Mouse (Mus musculus) stomach, postnatal 0 days (tissue): ENCODE data around the gene Hoxa5. TPM values are rescaled to one million over a fixed set of nuclear protein-coding genes. Genes with fewer than 3 reads are reported as not detected.

Source experiments
- ATAC-seq: fragments of 200-750 bp; cut with Nextera tagmentation; 2 replicates; pipeline ENCODE4 v1.8.0; 2017; ENCODE audit not compliant: low FRiP score, low TSS enrichment
- DNase-seq: peaks from one replicate; pipeline ENCODE4 v3.0.0-alpha.2; 2016; ENCODE audit warnings: low spot score
- H3K27ac ChIP-seq: fragments of 300-500 bp; sonication (generic); replicated peaks from 2 replicates; pipeline ENCODE4 v1.5.1; 2014; ENCODE audit warnings: mild to moderate bottlenecking, control low read depth
- H3K27me3 ChIP-seq: fragments of 300-500 bp; sonication (generic); 2 replicates; pipeline ENCODE4 v1.6.1; 2014; ENCODE audit warnings: low read length; ENCODE audit not compliant: control insufficient read depth, insufficient read depth
- H3K36me3 ChIP-seq: fragments of 300-500 bp; sonication (generic); 2 replicates; pipeline ENCODE4 v1.6.1; 2014; ENCODE audit warnings: low read length, mixed read lengths; ENCODE audit not compliant: control insufficient read depth, insufficient read depth
- H3K4me1 ChIP-seq: fragments of 300-500 bp; sonication (generic); replicated peaks from 2 replicates; pipeline ENCODE4 v1.6.1; 2014; ENCODE audit warnings: antibody characterized with exemption; ENCODE audit not compliant: control insufficient read depth, insufficient read depth
- H3K4me2 ChIP-seq: fragments of 300-500 bp; sonication (generic); replicated peaks from 2 replicates; pipeline ENCODE4 v1.6.1; 2014; ENCODE audit warnings: low read depth, mild to moderate bottlenecking, control low read depth, moderate library complexity
- H3K4me3 ChIP-seq: fragments of 300-500 bp; sonication (generic); 2 replicates; pipeline ENCODE4 v1.5.1; 2014; ENCODE audit warnings: low read depth, low read length, control low read depth
- H3K9ac ChIP-seq: fragments of 300-500 bp; sonication (generic); 2 replicates; pipeline ENCODE4 v1.6.1; 2014; ENCODE audit warnings: mild to moderate bottlenecking, low read length, control low read depth, mixed read lengths
- H3K9me3 ChIP-seq: fragments of 300-500 bp; sonication (generic); 2 replicates; pipeline ENCODE4 v1.6.1; 2016; ENCODE audit warnings: low read length; ENCODE audit not compliant: control insufficient read depth
- CTCF ChIP-seq: IDR thresholded peaks from 2 replicates; pipeline ENCODE4 v1.5.1; 2016; ENCODE audit warnings: antibody characterized with exemption, low read depth, mild to moderate bottlenecking, moderate library complexity
- EP300 ChIP-seq: optimal IDR thresholded peaks from 2 replicates; pipeline ENCODE3; 2016; ENCODE audit warnings: antibody characterized with exemption
- WGBS: fragments of 180-500 bp; shearing (Covaris S2); extraction: QIAGEN DNeasy Blood & Tissue Kit; methylation state at CpG from one replicate; pipeline ENCODE4 v1.1.7; 2014; 5-methylcytosine and 5-hydroxymethylcytosine counted together
- polyA plus RNA-seq: library from polyadenylated mRNA; unstranded; fragments of >200 nt; fragmentation: Nextera tagmentation; extraction: Ambion mirVana; gene quantifications from 2 replicates; pipeline ENCODE4 v1.2.1, GENCODE M21; 2015

Hoxa5 gene
- polyA plus RNA-seq, 1 experiment from 2014 or later, result 8.4 TPM

- H3K4me2 ChIP-seq, result peak overlapping the region; percentile 77
- no peaks in the 10 kb centered on the region for H3K9me3 ChIP-seq
- peak overlapping the region; percentile 65 for H3K4me3 ChIP-seq
- 0 out of 2 replicates have a peak, but pooled peaks cover 2% of the 10 kb centered on the region for H3K36me3 ChIP-seq
- TF ChIP-seq CTCF (no peak), EP300 (no peak)
- peak overlapping the region; percentile 96 for H3K27ac ChIP-seq
- no peak for ATAC-seq
- DNase-seq, result no peak
- H3K27me3 ChIP-seq, result no peaks in the 10 kb centered on the region; the same call in 1 of the 2 replicates
- peaks cover 2% of the 10 kb centered on the region; the same call in 1 of the 2 replicates for H3K4me1 ChIP-seq
- WGBS, result 4% methylated on average over 28 of the region's 28 CpGs
- peak overlapping the region; percentile 89 for H3K9ac ChIP-seq
Measured at GRCm38 (mm10) chr6:52165441-52166370, 38.7 kb downstream of the Hoxa5 start.

GRCm38 (mm10) chr6:52164626-52165440, 39.6 kb downstream of the Hoxa5 start, which contains the start of gene Hoxa2:
Hoxa2 (minus strand) TSS chr6:52164831.
- H3K36me3 ChIP-seq, result 0 out of 2 replicates have a peak, but pooled peaks cover 2% of the 10 kb centered on the region
- ATAC-seq (peak; percentile 39; the same call in 1 of the 2 replicates), DNase-seq (no peak)
- TF ChIP-seq CTCF, result no peak
- TF ChIP-seq EP300, result no peak
- peak within 1 kb of the TSS; percentile 77 for H3K4me2 ChIP-seq
- peak within 1 kb of the TSS; percentile 65 for H3K4me3 ChIP-seq
- no peaks in the 10 kb centered on the region for H3K9me3 ChIP-seq
- peak within 1 kb of the TSS; percentile 89 for H3K9ac ChIP-seq
- H3K27ac ChIP-seq, result peak within 1 kb of the TSS; percentile 96
- H3K27me3 ChIP-seq, result no peaks in the 10 kb centered on the region; the same call in 1 of the 2 replicates
- WGBS, result 1% methylated on average over 25 of the region's 25 CpGs
- H3K4me1 ChIP-seq, result peaks cover 1% of the 10 kb centered on the region; the same call in 1 of the 2 replicates

- no peak for ATAC-seq
- Histone ChIP-seq H3K27me3 (no peaks in the 10 kb centered on the region; the same call in 1 of the 2 replicates), H3K4me3 (peak overlapping the region; percentile 65), H3K9ac (peak overlapping the region; percentile 89), H3K4me2 (peak overlapping the region; percentile 77), H3K4me1 (no peaks in the 10 kb centered on the region), H3K9me3 (no peaks in the 10 kb centered on the region), H3K36me3 (0 out of 2 replicates have a peak, but pooled peaks cover 2% of the 10 kb centered on the region), H3K27ac (peak overlapping the region; percentile 96)
- TF ChIP-seq EP300 (no peak), CTCF (no peak)
- under 1% methylated on average over 38 of the region's 39 CpGs for WGBS
- DNase-seq, result no peak
Measured at GRCm38 (mm10) chr6:52164051-52164625, 40.2 kb downstream of the Hoxa5 start.

- Histone ChIP-seq H3K27me3 (no peaks in the 10 kb centered on the region; the same call in 1 of the 2 replicates), H3K36me3 (no peaks in the 10 kb centered on the region), H3K9me3 (no peaks in the 10 kb centered on the region), H3K4me3 (peak overlapping the region; percentile 65), H3K4me1 (no peaks in the 10 kb centered on the region), H3K9ac (peak overlapping the region; percentile 89), H3K4me2 (peak overlapping the region; percentile 77), H3K27ac (peak overlapping the region; percentile 96)
- DNase-seq (no peak), ATAC-seq (no peak)
- 14% methylated on average over 17 of the region's 17 CpGs for WGBS
- TF ChIP-seq EP300, result no peak
- TF ChIP-seq CTCF, result no peak
Measured at GRCm38 (mm10) chr6:52163366-52164031, 40.9 kb downstream of the Hoxa5 start.
